ENCODE assay signal across 22 mouse cellular contexts in genomic region chr16:11104905-11105304, GRCm38 (mm10).
"Had no signal": no experiment of that assay in that cellular context is flagged by ENCODE, and none has a peak within 500 bp of the region (broad histone marks: within the 10 kb centered on the region; RNA-seq: fewer than 3 reads in every experiment).

No protein-coding gene starts in this region.

- H3K4me2 ChIP-seq: heart, embryonic 12.5 days; hindbrain, embryonic 12.5 days; hindbrain, embryonic 14.5 days; intestine, embryonic 15.5 days; limb, embryonic 13.5 days; limb, embryonic 15.5 days had no signal

- H3K9ac ChIP-seq: heart, embryonic 12.5 days; hindbrain, embryonic 12.5 days; hindbrain, embryonic 14.5 days; intestine, embryonic 15.5 days; limb, embryonic 13.5 days; limb, embryonic 15.5 days had no signal

- H3K4me1 ChIP-seq: heart, embryonic 10.5 days; heart, embryonic 12.5 days; hindbrain, embryonic 10.5 days; hindbrain, embryonic 12.5 days; intestine, embryonic 15.5 days; limb, embryonic 13.5 days; limb, embryonic 15.5 days had no signal

- H3K27me3 ChIP-seq: heart, embryonic 12.5 days; hindbrain, embryonic 12.5 days; intestine, embryonic 15.5 days; limb, embryonic 13.5 days; limb, embryonic 15.5 days had no signal

- H3K4me3 ChIP-seq: gastrocnemius, adult 2 months; heart, embryonic 10.5 days; heart, embryonic 12.5 days; hindbrain, embryonic 10.5 days; hindbrain, embryonic 12.5 days; intestine, embryonic 15.5 days; layer of hippocampus, adult 2 months; limb, embryonic 13.5 days; limb, embryonic 15.5 days had no signal

- H3K9me3 ChIP-seq: heart, embryonic 10.5 days; hindbrain, embryonic 10.5 days; hindbrain, embryonic 12.5 days; intestine, embryonic 15.5 days; limb, embryonic 13.5 days; limb, embryonic 15.5 days had no signal

- DNase-seq: gastrocnemius, adult 2 months; gastrocnemius, postnatal 10 days; gastrocnemius, postnatal 25 days; heart, adult 18-20 months; heart, postnatal 10 days; heart, postnatal 4 days; kidney, adult 18-20 months; kidney, adult 8-10 months; kidney, postnatal 10 days; kidney, postnatal 25 days; kidney, postnatal 4 days; layer of hippocampus, postnatal 36 days; left cerebral cortex, postnatal 4 days had no signal

- H3K27ac ChIP-seq: gastrocnemius, adult 2 months; heart, embryonic 10.5 days; hindbrain, embryonic 10.5 days; hindbrain, embryonic 12.5 days; hindbrain, embryonic 14.5 days; intestine, embryonic 15.5 days; layer of hippocampus, adult 2 months; limb, embryonic 13.5 days; limb, embryonic 15.5 days had no signal
